Mouse (Mus musculus) gastrocnemius, adult 8-10 months (tissue): ENCODE results near the gene 1700042G07Rik. TPM values are rescaled to one million over a fixed set of nuclear protein-coding genes. Genes with fewer than 3 reads are reported as not detected.
"Not testable (repeated sequence)": the region's sequence is repeated elsewhere in the genome, so short reads cannot be mapped to it uniquely, and the experiment has no call there.

Source experiments
- DNase-seq, 2 experiments: peaks; one replicate each; pipeline ENCODE4 v3.0.0; 2022; ENCODE audit warnings: low spot score in 2 of 2
- total RNA-seq, 4 experiments: library from RNA; stranded (reverse); gene quantifications; 2 replicates each; pipeline ENCODE4 v1.2.4; 2022

The 1700042G07Rik gene
- total RNA-seq, 4 experiments from 2014 or later = not detected

DNA sequence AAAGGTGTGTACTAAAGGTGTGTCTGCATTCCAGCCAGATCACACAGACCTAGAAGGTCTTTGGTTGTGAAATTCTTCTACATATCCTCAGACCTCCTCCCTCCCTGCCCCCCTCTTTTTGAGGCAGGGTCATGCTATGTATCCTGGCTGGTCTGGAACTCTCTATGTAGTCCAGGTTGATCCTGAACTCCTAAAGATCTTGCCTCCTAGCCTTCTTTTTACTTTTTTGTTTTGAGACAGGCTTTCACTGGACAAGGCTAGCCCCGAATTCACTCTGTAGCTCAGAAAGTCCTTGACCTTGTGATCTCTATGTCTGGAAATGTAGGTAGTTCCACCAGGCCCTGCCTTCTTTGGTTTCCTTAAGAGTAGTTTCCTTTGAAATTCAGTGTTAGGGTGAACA lies 35.7 kb downstream of the 1700042G07Rik start:
- DNase-seq = no peak

DNA sequence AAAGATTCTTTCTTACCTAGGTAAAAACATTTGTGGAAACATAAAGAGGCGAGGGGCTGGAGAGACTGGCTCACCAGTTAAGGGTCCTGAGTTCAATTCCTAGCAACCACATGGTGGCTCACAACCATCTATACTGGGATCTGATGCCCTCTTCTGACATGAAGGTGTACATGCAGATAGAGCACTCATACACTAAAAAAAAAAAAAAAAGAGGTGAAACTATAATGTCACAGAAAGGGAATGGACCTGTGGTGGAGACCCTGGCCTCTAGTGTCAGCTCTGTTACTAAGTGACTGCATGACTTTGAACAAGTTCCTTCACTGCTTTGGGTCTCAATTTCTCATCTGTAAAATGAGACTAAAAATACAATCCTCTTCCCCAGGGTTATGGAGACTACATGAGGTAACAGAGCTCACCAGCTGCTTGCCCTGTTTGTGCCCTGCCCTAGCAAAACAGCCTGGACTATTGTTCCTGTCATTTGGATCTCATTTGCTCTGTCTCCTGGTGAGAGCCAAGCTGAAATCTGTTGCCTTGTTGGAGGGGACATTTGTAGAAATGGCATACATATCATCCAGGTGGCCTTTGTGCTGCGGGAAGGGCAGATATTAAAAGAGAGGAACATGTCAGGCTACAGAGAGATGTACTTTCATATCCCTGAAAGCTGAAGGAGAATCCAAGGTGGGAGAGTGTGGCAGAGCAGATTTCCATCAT lies 42.9 kb downstream of the 1700042G07Rik start:
- DNase-seq = no peak

DNA sequence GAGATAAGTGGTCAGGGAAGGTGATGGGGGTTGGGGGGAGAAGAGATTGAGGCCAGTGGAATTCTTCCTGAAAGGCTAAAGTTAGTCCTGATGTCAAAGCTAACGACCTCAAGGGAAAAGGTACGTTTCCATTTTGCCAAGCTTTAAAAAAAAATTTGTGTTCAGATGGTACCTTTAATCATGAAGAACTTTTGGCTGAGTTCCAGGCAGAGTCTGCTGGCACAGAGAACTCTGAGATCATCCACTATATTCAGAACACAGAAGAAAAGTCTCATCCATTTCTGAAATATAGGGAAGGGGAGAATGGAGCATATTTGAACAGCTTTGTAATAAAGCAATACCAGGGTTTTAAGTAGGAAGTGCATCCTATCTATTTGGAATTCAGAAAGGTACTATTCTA lies 43.9 kb downstream of the 1700042G07Rik start:
- no peak for DNase-seq

DNA sequence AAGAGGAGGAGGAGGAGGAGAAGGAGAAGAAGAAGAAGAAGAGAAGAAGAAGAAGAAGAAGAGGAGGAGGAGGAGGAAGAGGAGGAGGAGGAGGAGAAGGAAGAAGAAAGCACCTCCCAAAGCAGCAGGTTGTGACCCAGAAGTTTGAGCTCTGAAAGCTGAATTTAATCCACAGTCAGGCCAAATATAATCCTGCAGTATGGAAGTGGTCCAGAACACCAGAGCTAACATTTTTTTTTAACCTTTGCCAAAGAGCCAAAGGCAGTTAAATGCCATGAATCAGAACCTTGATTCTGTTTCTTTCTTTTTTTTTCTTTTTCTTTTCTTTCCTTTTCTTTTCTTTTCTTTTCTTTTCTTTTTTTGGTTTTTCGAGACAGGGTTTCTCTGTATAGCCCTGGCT lies 44.5 kb downstream of the 1700042G07Rik start:
- not testable (repeated sequence) for DNase-seq

DNA sequence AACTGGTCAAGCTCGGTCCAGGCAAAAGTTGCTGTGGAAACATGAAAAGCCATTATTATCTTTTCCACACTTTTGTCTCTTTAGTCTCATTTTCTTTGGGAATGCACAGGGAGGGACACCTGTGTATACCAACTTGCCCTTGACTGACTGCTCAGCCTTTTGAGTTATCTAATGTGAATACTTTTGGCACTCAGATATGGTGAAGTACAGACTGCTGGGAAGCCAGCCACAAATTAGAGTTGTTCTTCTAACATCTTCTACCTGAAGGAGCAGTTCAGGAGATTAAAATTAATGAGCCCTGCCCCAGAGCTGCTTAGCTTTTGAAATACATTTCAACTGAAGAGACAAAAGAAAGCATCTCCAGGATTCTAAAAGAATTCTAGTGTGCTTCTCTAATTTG lies 45.9 kb downstream of the 1700042G07Rik start:
- no peak for DNase-seq

DNA sequence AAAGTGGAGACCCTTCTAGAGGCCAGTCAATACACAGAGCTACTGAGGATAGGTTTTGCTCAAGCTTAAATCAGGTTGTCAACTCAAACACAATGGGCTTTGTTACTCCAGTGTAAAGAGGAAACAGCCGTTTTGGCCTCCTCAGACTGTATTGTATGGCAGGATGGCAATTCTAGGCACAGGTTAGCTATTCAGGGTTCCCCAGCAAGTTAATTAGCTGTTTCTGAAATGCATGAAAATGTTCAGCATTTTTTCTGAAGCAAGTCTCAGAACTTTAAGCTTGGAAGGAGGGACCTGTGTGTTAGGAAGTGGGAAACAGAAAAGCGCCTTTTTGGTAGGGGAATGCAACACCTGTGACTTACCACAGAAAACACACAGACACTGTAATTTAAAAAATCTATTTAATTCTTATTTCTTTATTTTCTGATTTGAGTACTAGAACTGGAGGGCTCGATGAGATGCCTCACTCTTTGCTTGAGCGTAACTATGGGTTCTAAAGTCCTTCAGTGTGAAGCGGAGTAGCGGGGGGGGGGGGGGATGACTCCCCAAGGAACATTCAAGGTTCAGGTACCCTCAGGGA lies 47.0 kb downstream of the 1700042G07Rik start:
- no peak for DNase-seq

DNA sequence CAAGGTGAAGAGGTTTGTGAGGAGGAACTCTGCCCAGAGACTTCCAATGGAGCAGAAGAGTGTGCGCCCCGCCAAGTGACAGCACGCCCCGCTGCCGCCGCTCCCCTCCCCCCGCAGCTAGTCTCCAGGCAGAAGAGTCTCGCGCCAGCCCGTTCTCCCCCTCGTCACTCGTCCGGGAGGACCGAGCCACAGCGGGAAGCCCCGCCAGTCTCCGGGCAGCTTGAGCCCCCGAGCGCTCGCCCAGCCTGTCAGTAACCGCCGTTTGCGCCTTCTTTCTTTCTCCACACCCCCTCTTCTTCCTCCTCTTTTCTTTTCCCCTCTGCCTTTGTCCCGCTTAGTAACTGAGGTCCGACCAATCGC lies 47.6 kb downstream of the 1700042G07Rik start:
- no peak for DNase-seq

DNA sequence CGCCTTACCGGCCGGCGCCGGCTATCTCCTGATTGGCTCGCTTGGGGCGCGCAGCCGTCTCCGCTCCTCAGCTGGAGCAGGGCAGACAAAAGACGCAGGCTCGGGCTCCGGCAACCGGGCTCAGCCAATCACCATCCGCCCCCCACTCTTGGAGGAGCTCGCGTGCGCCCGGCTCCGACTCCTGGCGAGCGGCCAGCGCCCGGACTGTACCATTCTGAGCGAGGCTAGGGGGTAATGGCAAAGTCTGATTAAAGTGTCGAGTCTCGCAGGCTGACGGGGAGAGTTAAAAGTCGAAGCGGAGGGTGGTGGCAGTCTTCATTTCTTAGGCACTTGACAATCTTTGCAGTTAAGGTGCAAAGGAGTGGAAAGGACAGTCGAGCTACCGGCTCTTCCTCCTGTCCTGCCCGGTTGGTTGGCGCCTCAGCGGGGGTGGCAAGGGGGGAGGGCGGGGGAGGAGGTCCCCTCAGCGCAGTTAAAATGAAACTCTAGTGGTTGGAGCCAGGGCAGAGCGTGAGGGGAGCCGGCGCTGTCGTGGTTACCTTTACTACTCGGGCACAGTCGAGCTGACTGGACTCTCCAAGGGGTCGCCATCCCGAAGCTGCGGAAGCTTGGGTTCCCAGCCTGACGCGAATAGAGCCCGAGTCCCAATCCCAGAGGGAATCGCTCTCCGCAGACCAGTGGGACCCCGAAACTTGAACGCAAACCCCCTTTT lies 48.1 kb downstream of the 1700042G07Rik start, which contains the start of gene Pik3r3:
Gene Pik3r3 (plus strand): TSS at position 479 of the 712 bp plus-strand sequence.
- peak; percentile 94 to 97 for DNase-seq

DNA sequence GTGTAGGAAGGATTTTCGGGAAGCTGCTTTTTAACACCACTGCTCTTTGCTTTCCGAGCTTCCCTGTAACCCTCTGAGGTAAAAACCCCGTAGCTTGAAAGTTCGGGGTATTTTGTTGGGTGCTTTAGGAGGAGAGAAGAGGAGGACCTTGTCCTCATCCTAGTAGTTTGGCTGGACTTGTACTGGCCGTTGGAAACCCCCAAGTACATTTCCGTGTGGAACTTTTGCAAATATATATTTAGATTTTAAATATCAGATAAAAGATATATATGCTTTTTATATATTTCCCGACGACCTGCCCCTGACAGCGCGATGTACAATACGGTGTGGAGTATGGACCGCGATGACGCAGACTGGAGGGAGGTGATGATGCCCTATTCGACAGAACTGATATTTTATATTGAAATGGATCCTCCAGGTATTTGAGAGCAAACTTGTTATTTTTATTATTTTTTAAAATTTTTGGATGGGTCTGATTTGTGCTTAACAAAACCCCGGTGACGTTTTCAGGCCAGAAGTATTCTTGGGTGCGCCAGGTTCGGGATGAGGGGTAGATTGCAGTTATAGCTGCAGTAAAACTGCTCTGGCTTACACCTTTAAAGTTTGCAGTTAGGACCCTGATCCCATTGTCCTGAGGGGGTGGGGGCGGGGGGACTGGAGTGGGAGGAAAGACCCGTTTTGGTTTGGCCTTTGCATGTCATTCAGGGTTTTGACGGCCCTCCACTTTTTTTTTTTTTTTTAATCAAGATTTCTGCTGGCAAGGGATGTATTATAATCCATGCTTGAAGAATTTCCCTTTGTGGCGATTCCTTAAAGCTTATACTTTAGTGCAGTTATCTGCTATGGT lies 49.0 kb downstream of the 1700042G07Rik start:
- no peak for DNase-seq

DNA sequence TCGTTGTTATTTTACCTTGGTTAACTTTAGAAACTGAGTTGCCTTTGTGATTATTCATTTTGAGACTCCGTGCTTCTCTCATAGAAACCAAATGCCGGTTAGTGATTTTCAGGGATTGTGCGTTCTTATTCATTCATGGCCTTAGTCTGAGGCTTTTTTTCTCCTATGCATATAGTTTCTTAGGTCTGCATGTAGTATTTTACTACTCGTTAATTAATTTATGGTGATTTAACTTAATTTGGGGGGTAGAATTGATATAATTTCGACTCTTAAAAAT lies 49.6 kb downstream of the 1700042G07Rik start:
- DNase-seq = no peak

Other genes starting within 250 kb of the 1700042G07Rik start
- not detected for gene Dmbx1, start 233.4 kb upstream of the 1700042G07Rik start, total RNA-seq
- gene Faah, start 155.4 kb upstream of the 1700042G07Rik start, total RNA-seq = under 1 TPM in 3 of 4 experiments, not detected in 1; 0.07 to 0.35 (median 0.12) TPM
- gene Nsun4, start 119.5 kb upstream of the 1700042G07Rik start, total RNA-seq = 10 to 100 TPM; 13.3 to 13.5 (median 13.4) TPM
- 100 to 1,000 TPM; 732 to 881 (median 822) TPM for gene Uqcrh, start 98.3 kb upstream of the 1700042G07Rik start, total RNA-seq
- 10 to 100 TPM; 16.3 to 22.4 (median 18.6) TPM for gene Lrrc41, start 98.1 kb upstream of the 1700042G07Rik start, total RNA-seq
- under 1 TPM; 0.18 to 0.46 (median 0.27) TPM for gene Rad54l, start 49.7 kb upstream of the 1700042G07Rik start, total RNA-seq
- 10 to 100 TPM; 50.0 to 51.9 (median 50.8) TPM for gene Pomgnt1, start 49.5 kb upstream of the 1700042G07Rik start, total RNA-seq
- 1 to 10 TPM; 4.4 to 7.7 (median 6.9) TPM for gene Lurap1, start 22.0 kb upstream of the 1700042G07Rik start, total RNA-seq
- not detected for gene Tspan1, start 5.8 kb upstream of the 1700042G07Rik start, total RNA-seq
- 1 to 10 TPM in 1 of 4 experiments, under 1 TPM in 1, not detected in 2; 0.32 to 1.4 TPM for gene Gm49337, start within 50 bp of the 1700042G07Rik start, total RNA-seq
- 1 to 10 TPM; 3.7 to 8.2 (median 5.5) TPM for gene Pik3r3, start 48.2 kb downstream of the 1700042G07Rik start, total RNA-seq